Mouse (Mus musculus) heart, postnatal 14 days (tissue): ENCODE measurements at regions not wholly inside any gene's neighbourhood (a gene's known extent, or its start where the extent isn't known, plus 50 kb on each side); places are given as distances from the start of the nearest gene placed in this dataset.
"Not testable (repeated sequence)": the region's sequence is repeated elsewhere in the genome, so short reads cannot be mapped to it uniquely, and the experiment has no call there.

Experiments used
- DNase-seq, 2 experiments: peaks; one replicate each; pipeline ENCODE4 v3.0.0; 2021 to 2022
- intact Hi-C: fragments of 180-260 bp; cut with DNase I; formaldehyde crosslinking; loops from one replicate; pipeline ENCODE4 v1.15.1; 2025

DNA sequence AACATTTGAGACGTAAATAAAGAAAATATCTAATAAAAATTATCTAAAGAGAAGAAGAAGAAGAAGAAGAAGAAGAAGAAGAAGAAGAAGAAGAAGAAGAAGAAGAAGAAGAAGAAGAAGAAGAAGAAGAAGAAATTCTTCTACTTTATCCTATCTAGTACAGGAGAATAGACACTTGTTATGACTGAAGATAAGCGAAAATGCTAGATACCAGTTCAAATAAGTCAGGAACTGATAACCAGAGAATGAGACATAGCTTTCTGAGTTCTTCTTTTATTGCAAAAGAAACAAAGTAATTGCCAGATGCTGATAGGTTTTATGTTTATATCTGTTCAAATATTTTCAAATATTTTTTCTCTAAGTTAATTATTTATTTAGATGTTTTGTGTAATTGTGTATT, 2144.1 kb upstream of the Pcdh17 start:
- no peak for DNase-seq
- intact Hi-C loops: no loop called here

DNA sequence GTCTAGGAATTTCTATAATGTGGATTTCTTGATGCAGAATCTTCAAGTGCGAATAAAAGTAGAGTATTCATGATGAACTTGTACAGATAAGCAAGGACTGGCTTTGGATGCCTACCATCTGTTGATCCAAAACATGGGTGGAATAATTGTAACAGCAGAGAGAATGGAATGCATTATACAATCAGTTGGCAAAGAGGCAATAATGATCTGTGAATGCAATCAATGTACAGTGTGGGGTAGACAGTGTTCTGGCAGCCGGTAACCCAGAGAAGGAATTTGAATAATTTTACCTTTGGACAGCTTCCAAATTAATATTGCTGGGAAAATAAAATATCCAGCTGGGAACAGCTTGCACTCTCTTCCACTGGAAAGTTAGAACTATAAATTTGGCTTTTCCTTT, 2129.9 kb upstream of the Pcdh17 start:
- intact Hi-C loops: no loop called here
- peak in 1 of 2 experiments; percentile 4 for DNase-seq

DNA sequence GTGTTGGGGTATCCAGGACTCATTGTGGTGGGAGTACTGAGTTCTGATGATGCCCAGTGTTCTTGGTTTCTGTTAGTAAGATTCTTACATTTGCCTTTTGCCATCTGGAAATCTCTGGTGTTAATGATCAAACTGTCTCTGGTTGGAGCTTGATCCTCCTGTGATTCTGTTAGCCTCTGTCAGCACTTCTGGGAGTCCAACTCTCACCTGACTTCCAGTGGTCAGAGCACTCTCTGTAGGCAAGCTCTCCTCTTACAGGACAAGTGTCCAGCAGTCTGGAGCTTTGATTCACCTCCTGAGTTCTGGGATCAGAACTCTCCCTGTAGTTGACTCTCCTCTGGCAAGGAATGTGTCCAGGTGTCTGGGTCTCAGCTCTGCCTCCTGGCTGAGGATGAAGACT, 2108.5 kb upstream of the Pcdh17 start:
- DNase-seq, intact Hi-C loops: not testable (repeated sequence)
